Mouse (Mus musculus): ENCODE results near the gene Lpcat2. TPM values are rescaled to one million over a fixed set of nuclear protein-coding genes. Genes with fewer than 3 reads are reported as not detected.
A peak's percentile ranks its signal among the peaks of the same experiment; 100 is the strongest.
"Not testable (repeated sequence)": the region's sequence is repeated elsewhere in the genome, so short reads cannot be mapped to it uniquely, and the experiment has no call there.

The Lpcat2 gene
- polyA plus RNA-seq, 1 experiment from 2014 or later = 19.5 TPM

- Histone ChIP-seq H3K4me3 (replicated peaks) (peak overlapping the region; percentile 70), H3K9ac (no peak overlapping the region), H3K36me3 (peaks cover 18% of the 10 kb centered on the region), H3K9me3 (replicated peaks) (no peaks in the 10 kb centered on the region), H3K27me3 (no peaks in the 10 kb centered on the region; the same call in 1 of the 2 replicates), H3K4me2 (replicated peaks) (peak overlapping the region; percentile 89), H3K4me1 (peaks cover 35% of the 10 kb centered on the region), H3K27ac (replicated peaks) (no peak overlapping the region; the same call in 1 of the 2 replicates)
- no peak for ATAC-seq (ENCODE audit: insufficient number of reproducible peaks, low FRiP score, low TSS enrichment, low read depth)
- 80% methylated on average over 3 of the region's 3 CpGs for WGBS
Observed at GRCm38 (mm10) chr8:92854673-92855072, 466 bp upstream of the Lpcat2 start.

DNA sequence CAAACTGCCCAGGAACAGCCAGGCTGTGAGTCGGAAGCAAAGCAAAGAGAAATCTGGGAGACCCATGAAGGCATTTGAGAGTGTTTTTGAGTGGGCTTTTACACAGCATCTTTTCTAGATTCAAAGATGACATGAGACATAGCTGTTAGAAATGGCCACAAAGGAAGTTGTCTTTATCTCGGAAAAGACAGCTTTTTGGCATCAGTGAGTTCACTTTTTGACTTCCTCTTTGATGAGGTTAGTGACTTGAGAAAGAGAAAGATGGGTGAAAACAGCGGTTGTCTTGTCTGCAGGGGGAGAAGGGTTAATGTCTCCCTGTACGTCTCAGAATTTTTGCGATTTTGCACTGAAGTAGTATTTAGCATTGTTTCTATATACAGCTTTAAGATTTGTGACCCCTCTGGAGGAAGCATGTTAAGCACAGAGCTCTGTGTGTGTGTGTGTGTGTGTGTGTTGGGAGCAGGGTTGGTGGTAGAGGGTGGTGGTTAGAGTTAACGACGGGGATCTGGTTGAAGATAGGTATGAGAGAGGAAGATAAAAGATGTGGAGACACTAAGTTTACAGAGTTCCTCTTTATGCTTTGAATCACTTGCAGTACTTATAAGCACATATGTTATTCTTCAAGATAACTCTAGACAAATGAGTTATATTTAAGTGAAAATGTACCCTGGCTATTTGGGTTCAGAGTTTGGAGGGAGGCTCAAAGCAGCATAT lies 1.3 kb downstream of the Lpcat2 start:
- peaks cover 16% of the 10 kb centered on the region for H3K36me3 ChIP-seq
- no peaks in the 10 kb centered on the region; the same call in 1 of the 2 replicates for H3K27me3 ChIP-seq
- H3K27ac ChIP-seq (replicated peaks) = no peak overlapping the region
- peaks cover 26% of the 10 kb centered on the region for H3K4me1 ChIP-seq
- no peak for ATAC-seq (ENCODE audit: insufficient number of reproducible peaks, low FRiP score, low TSS enrichment, low read depth)
- H3K9ac ChIP-seq = no peak overlapping the region
- H3K4me2 ChIP-seq (replicated peaks) = peak overlapping the region; percentile 89
- H3K4me3 ChIP-seq (replicated peaks) = peak overlapping the region; percentile 70
- no peaks in the 10 kb centered on the region for H3K9me3 ChIP-seq (replicated peaks)
- WGBS = 83% methylated on average over 7 of the region's 7 CpGs

GRCm38 (mm10) chr8:92858475-92859182 lies 3.5 kb downstream of the Lpcat2 start:
- no peak overlapping the region for H3K4me3 ChIP-seq (replicated peaks)
- no peaks in the 10 kb centered on the region; the same call in 1 of the 2 replicates for H3K27me3 ChIP-seq
- H3K4me1 ChIP-seq = peaks cover 21% of the 10 kb centered on the region
- no peak overlapping the region for H3K9ac ChIP-seq
- H3K27ac ChIP-seq (replicated peaks) = no peak overlapping the region
- ATAC-seq (ENCODE audit: insufficient number of reproducible peaks, low FRiP score, low TSS enrichment, low read depth) = no peak
- no peaks in the 10 kb centered on the region for H3K36me3 ChIP-seq
- H3K4me2 ChIP-seq (replicated peaks) = no peak overlapping the region
- no peaks in the 10 kb centered on the region for H3K9me3 ChIP-seq (replicated peaks)
- 78% methylated on average over 14 of the region's 14 CpGs for WGBS

GRCm38 (mm10) chr8:92861977-92862376 lies 6.8 kb downstream of the Lpcat2 start:
- 92% methylated on average over 1 of the region's 1 CpGs for WGBS
- Histone ChIP-seq H3K9me3 (replicated peaks) (no peaks in the 10 kb centered on the region), H3K27me3 (no peaks in the 10 kb centered on the region), H3K9ac (no peak overlapping the region), H3K4me2 (replicated peaks) (no peak overlapping the region), H3K27ac (replicated peaks) (no peak overlapping the region), H3K4me3 (replicated peaks) (no peak overlapping the region), H3K36me3 (no peaks in the 10 kb centered on the region), H3K4me1 (no peaks in the 10 kb centered on the region)
- ATAC-seq (ENCODE audit: insufficient number of reproducible peaks, low FRiP score, low TSS enrichment, low read depth) = no peak

- 47% methylated on average over 7 of the region's 7 CpGs for WGBS
Observed at GRCm38 (mm10) chr8:92870281-92870680, 15.1 kb downstream of the Lpcat2 start.

GRCm38 (mm10) chr8:92872063-92872759 lies 17.1 kb downstream of the Lpcat2 start:
- no peak for ATAC-seq (ENCODE audit: insufficient number of reproducible peaks, low FRiP score, low TSS enrichment, low read depth)
- no peak overlapping the region for H3K9ac ChIP-seq
- 44% methylated on average over 10 of the region's 10 CpGs for WGBS

More at GRCm38 (mm10) chr8:92870281-92870680, 15.1 kb downstream of the Lpcat2 start:
- no peak overlapping the region for H3K4me3 ChIP-seq (replicated peaks)
- no peaks in the 10 kb centered on the region for H3K9me3 ChIP-seq (replicated peaks)
- ATAC-seq (ENCODE audit: insufficient number of reproducible peaks, low FRiP score, low TSS enrichment, low read depth) = no peak
- no peak overlapping the region for H3K27ac ChIP-seq (replicated peaks)
- H3K4me2 ChIP-seq (replicated peaks) = no peak overlapping the region
- no peaks in the 10 kb centered on the region for H3K36me3 ChIP-seq
- H3K9ac ChIP-seq = no peak overlapping the region
- no peaks in the 10 kb centered on the region for H3K4me1 ChIP-seq
- no peaks in the 10 kb centered on the region for H3K27me3 ChIP-seq

DNA sequence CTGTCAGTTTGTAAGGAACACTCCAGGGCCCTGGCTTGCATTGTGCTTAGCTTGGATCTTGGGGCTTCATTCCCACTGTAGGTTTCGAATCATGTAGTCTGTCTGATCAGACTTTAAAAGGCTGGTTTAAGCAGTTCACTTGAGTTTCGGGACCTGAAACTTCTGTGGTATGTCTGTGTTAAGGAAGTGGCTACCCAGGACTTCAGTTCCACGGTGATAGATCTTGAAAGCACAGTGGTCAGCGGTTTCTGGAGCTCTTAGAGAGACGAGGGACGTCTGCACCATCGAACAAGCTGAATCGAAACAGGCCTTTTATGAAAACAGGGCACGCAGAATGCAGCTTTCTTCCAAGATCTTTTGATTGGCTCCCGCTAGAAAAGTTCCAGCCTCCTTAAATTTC lies 20.7 kb downstream of the Lpcat2 start:
- 54% methylated on average over 10 of the region's 10 CpGs for WGBS
- no peak overlapping the region for H3K4me2 ChIP-seq (replicated peaks)

More at GRCm38 (mm10) chr8:92872063-92872759, 17.1 kb downstream of the Lpcat2 start:
- Histone ChIP-seq H3K4me1 (no peaks in the 10 kb centered on the region), H3K4me3 (replicated peaks) (no peak overlapping the region), H3K9me3 (replicated peaks) (no peaks in the 10 kb centered on the region), H3K36me3 (no peaks in the 10 kb centered on the region), H3K27me3 (no peaks in the 10 kb centered on the region), H3K4me2 (replicated peaks) (no peak overlapping the region), H3K27ac (replicated peaks) (no peak overlapping the region)

DNA sequence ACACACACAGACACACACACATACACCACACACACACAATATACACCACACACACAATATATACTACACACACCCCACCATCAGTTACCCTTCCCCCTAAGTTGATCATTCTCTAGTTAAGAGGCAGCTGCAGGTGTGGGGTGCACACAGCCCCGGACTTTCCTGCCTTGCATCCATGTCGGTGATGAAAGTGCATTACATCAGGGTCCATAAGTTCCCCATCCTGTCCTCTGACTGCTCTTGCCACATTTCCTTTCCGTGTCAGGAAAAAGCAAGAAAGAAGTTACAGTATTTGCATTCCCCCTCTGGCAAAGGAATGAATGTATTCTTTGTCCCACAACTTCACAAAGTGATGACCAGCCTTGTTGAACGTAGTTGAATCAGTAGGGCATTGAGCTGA lies 26.1 kb downstream of the Lpcat2 start:
- Histone ChIP-seq H3K27me3 (no peaks in the 10 kb centered on the region), H3K9ac (no peak overlapping the region), H3K36me3 (peaks cover 12% of the 10 kb centered on the region), H3K27ac (replicated peaks) (no peak overlapping the region), H3K4me2 (replicated peaks) (no peak overlapping the region), H3K4me1 (no peaks in the 10 kb centered on the region), H3K4me3 (replicated peaks) (no peak overlapping the region), H3K9me3 (replicated peaks) (0 out of 2 replicates have a peak, but pooled peaks cover 5% of the 10 kb centered on the region)
- WGBS = 35% methylated on average over 4 of the region's 4 CpGs
- ATAC-seq (ENCODE audit: insufficient number of reproducible peaks, low FRiP score, low TSS enrichment, low read depth) = no peak

More for the DNA sequence above, 20.7 kb downstream of the Lpcat2 start:
- Histone ChIP-seq H3K4me1 (no peaks in the 10 kb centered on the region), H3K36me3 (peaks cover 12% of the 10 kb centered on the region), H3K27me3 (no peaks in the 10 kb centered on the region), H3K4me3 (replicated peaks) (no peak overlapping the region), H3K9ac (no peak overlapping the region), H3K27ac (replicated peaks) (no peak overlapping the region), H3K9me3 (replicated peaks) (0 out of 2 replicates have a peak, but pooled peaks cover 5% of the 10 kb centered on the region)
- ATAC-seq (ENCODE audit: insufficient number of reproducible peaks, low FRiP score, low TSS enrichment, low read depth) = no peak

DNA sequence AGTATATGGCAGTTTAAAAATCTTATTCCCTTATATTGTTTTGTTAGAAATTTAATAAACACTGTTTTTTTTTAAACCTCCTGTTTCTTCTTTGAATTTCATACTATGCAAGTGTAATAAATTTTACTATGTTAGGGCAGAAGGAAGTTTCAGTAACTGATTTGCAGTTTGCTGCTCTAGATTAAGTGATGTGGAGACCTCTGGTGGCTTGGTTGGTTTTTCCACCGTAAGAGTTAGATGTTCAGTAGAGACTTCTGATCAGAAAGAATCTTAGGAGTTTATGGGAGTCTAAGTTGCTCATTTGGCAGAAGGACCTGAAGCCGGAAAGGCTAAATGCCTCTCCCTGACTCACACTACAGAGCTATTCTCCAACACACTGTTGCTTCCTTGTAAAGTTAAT lies 28.6 kb downstream of the Lpcat2 start:
- peaks cover 12% of the 10 kb centered on the region for H3K36me3 ChIP-seq
- H3K27me3 ChIP-seq = no peaks in the 10 kb centered on the region
- ATAC-seq (ENCODE audit: insufficient number of reproducible peaks, low FRiP score, low TSS enrichment, low read depth) = no peak
- no peak overlapping the region for H3K4me2 ChIP-seq (replicated peaks)
- H3K27ac ChIP-seq (replicated peaks) = no peak overlapping the region
- H3K4me3 ChIP-seq (replicated peaks) = no peak overlapping the region
- 71% methylated on average over 2 of the region's 2 CpGs for WGBS
- no peak overlapping the region for H3K9ac ChIP-seq
- H3K4me1 ChIP-seq = no peaks in the 10 kb centered on the region
- H3K9me3 ChIP-seq (replicated peaks) = 0 out of 2 replicates have a peak, but pooled peaks cover 5% of the 10 kb centered on the region

DNA sequence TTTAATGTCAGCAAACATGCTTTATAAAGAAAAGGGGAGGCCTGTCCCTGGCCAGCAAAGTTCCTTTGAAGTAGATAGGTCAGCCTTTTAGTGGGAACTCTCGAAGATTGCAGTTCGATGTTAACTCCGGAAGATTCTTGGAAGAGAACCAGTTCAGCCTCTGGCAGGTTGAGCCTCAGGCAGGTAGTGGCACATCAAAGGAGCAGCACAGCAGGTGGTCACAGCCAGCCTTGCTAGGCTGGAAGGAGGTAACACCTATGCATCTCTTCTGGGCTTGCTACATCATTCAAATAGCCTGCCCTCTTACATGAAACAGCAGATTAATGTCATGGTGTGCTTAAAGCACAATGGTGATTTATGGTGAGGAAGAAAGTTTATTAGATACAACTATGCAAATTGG lies 37.1 kb downstream of the Lpcat2 start:
- H3K9ac ChIP-seq; H3K4me2 ChIP-seq (replicated peaks); H3K27ac ChIP-seq (replicated peaks); ATAC-seq (ENCODE audit: insufficient number of reproducible peaks, low FRiP score, low TSS enrichment, low read depth); H3K27me3 ChIP-seq; H3K4me3 ChIP-seq (replicated peaks); H3K9me3 ChIP-seq (replicated peaks); H3K4me1 ChIP-seq; H3K36me3 ChIP-seq: not testable (repeated sequence)
- WGBS = 65% methylated on average over 3 of the region's 3 CpGs

GRCm38 (mm10) chr8:92893870-92894269 lies 38.7 kb downstream of the Lpcat2 start:
- H3K4me3 ChIP-seq (replicated peaks) = no peak overlapping the region
- no peak overlapping the region for H3K4me2 ChIP-seq (replicated peaks)
- no peak for ATAC-seq (ENCODE audit: insufficient number of reproducible peaks, low FRiP score, low TSS enrichment, low read depth)
- H3K9me3 ChIP-seq (replicated peaks) = no peaks in the 10 kb centered on the region
- H3K27me3 ChIP-seq = no peaks in the 10 kb centered on the region
- H3K4me1 ChIP-seq = no peaks in the 10 kb centered on the region
- H3K27ac ChIP-seq (replicated peaks) = no peak overlapping the region
- WGBS = 55% methylated on average over 2 of the region's 2 CpGs
- H3K9ac ChIP-seq = no peak overlapping the region
- no peaks in the 10 kb centered on the region for H3K36me3 ChIP-seq

Measured in embryonic facial prominence, embryonic 15.5 days (tissue).